ENCODE assay signal across 22 mouse cellular contexts in the genomic region with DNA sequence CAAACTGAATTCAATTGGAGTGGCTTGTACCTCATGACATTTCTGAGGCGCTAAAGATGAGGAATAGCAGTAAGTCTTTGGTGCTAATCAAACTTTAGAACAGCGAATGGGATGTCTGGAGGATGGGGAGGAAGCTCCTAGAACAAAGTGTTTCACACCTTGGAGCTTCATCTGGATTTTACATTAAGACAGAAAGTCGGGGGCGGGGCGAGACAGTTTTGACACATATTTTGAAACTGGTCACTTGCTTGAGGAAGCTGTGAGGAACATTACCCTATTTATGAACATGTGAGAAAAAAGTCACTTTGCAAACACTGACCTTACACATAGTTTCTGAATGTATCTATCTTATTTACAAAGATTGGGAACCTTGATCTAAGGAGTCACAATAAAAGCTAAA. TPM values are rescaled to one million over a fixed set of nuclear protein-coding genes. Genes with fewer than 3 reads are reported as not detected.
A peak's percentile ranks its signal among the peaks of the same experiment; 100 is the strongest.
DNase-seq lines count a peak whose midpoint lies in the region; ATAC-seq and TF ChIP-seq lines count a peak whose summit lies in the region.
"Had no signal": no experiment of that assay in that cellular context is flagged by ENCODE, and none has a peak within 500 bp of the region (broad histone marks: within the 10 kb centered on the region; RNA-seq: fewer than 3 reads in every experiment).

No protein-coding gene starts in this region.

- H3K9me3 ChIP-seq in liver, postnatal 0 days (ENCODE audit: low read length), result no peaks in the 10 kb centered on the region
- H3K9me3 ChIP-seq: forebrain, embryonic 12.5 days; forebrain, embryonic 15.5 days; heart, embryonic 10.5 days; heart, embryonic 13.5 days; hindbrain, embryonic 12.5 days; hindbrain, embryonic 15.5 days had no signal

- H3K4me1 ChIP-seq in liver, postnatal 0 days (ENCODE audit: insufficient read depth), result 0 out of 2 replicates have a peak, but pooled peaks cover 8% of the 10 kb centered on the region
- peaks cover 33% of the 10 kb centered on the region for H3K4me1 ChIP-seq in bone marrow macrophage, adult 2 months (ENCODE audit: control insufficient read depth, insufficient read depth, low read length)
- H3K4me1 ChIP-seq: forebrain, embryonic 12.5 days; forebrain, embryonic 15.5 days; heart, embryonic 10.5 days; hindbrain, embryonic 12.5 days; hindbrain, embryonic 15.5 days had no signal

- no peak for ATAC-seq in liver, postnatal 0 days
- ATAC-seq: CD4-positive, CD25-positive, alpha-beta regulatory T cell, adult 4 months; forebrain, embryonic 15.5 days had no signal

- WGBS in liver, postnatal 0 days (ENCODE audit: insufficient replicate concordance), result 84% methylated on average over 5 of the region's 5 CpGs
- 72% methylated on average over 5 of the region's 5 CpGs for WGBS in macrophage (ENCODE audit: missing documents)

- no peak overlapping the region for H3K4me3 ChIP-seq in liver, postnatal 0 days (ENCODE audit: low read depth, low read length)
- no peak overlapping the region for H3K4me3 ChIP-seq in bone marrow macrophage, adult 2 months (ENCODE audit: insufficient read depth, low read length)
- H3K4me3 ChIP-seq in macrophage (ENCODE audit: inconsistent target), result no peak overlapping the region
- H3K4me3 ChIP-seq: forebrain, embryonic 12.5 days; forebrain, embryonic 15.5 days; gastrocnemius, adult 2 months; heart, adult 2 months; heart, embryonic 10.5 days; heart, embryonic 13.5 days; hindbrain, embryonic 12.5 days; hindbrain, embryonic 15.5 days had no signal

- TF ChIP-seq EP300 in liver, postnatal 0 days (IDR thresholded peaks at IDR 0.05; ENCODE audit: low read depth), result no peak

- no peak overlapping the region for H3K9ac ChIP-seq in liver, postnatal 0 days (replicated peaks)
- H3K9ac ChIP-seq: forebrain, embryonic 12.5 days; forebrain, embryonic 15.5 days; heart, embryonic 13.5 days; hindbrain, embryonic 12.5 days; hindbrain, embryonic 15.5 days had no signal

- no peak for DNase-seq in liver, postnatal 0 days
- DNase-seq in liver, result no peak
- peak; percentile 31 for DNase-seq in lung, postnatal 14 days
- DNase-seq in gastrocnemius, postnatal 10 days, result no peak
- DNase-seq in frontal cortex, postnatal 10 days (ENCODE audit: low spot score in 2 of 2), result no peak
- DNase-seq in left cerebral cortex, postnatal 36 days (ENCODE audit: low spot score in 2 of 2), result no peak
- DNase-seq: adrenal gland, adult 2 months; cerebellum, adult 18-20 months; cerebellum, adult 9-10 months; cerebellum, postnatal 14 days; gastrocnemius, adult 2 months; gastrocnemius, postnatal 25 days; heart, adult 2 months had no signal

- no peak for TF ChIP-seq POLR2A in bone marrow macrophage, adult 2 months (IDR thresholded peaks at IDR 0.05; ENCODE audit: borderline replicate concordance, low read depth, low read length)

- TF ChIP-seq CTCF in liver, postnatal 0 days (IDR thresholded peaks at IDR 0.05; ENCODE audit: low read depth), result no peak
- no peak for TF ChIP-seq CTCF in bone marrow macrophage, adult 2 months (IDR thresholded peaks at IDR 0.05; ENCODE audit: low read depth, low read length)

- no peaks in the 10 kb centered on the region for H3K36me3 ChIP-seq in liver, postnatal 0 days (replicated peaks; ENCODE audit: insufficient read depth, low read length)
- H3K36me3 ChIP-seq in macrophage (ENCODE audit: inconsistent target), result no peaks in the 10 kb centered on the region
- H3K36me3 ChIP-seq: forebrain, embryonic 12.5 days; forebrain, embryonic 15.5 days; heart, embryonic 10.5 days; heart, embryonic 13.5 days; hindbrain, embryonic 12.5 days; hindbrain, embryonic 15.5 days had no signal

- H3K27me3 ChIP-seq in liver, postnatal 0 days (ENCODE audit: insufficient read depth, low read length), result no peaks in the 10 kb centered on the region
- H3K27me3 ChIP-seq: forebrain, embryonic 12.5 days; forebrain, embryonic 15.5 days; heart, embryonic 13.5 days; hindbrain, embryonic 12.5 days; hindbrain, embryonic 15.5 days had no signal

- peak overlapping the region; percentile 55; the same call in 1 of the 2 replicates for H3K27ac ChIP-seq in liver, postnatal 0 days (ENCODE audit: low read depth)
- H3K27ac ChIP-seq in bone marrow macrophage, adult 2 months (ENCODE audit: insufficient read depth, low read depth, low read length), result peak overlapping the region; percentile 41
- peak overlapping the region; percentile 38 for H3K27ac ChIP-seq in macrophage
- H3K27ac ChIP-seq: forebrain, embryonic 12.5 days; forebrain, embryonic 15.5 days; gastrocnemius, adult 2 months; heart, adult 2 months; heart, embryonic 10.5 days; heart, embryonic 13.5 days; hindbrain, embryonic 12.5 days; hindbrain, embryonic 15.5 days had no signal

- peaks cover 4% of the 10 kb centered on the region; the same call in 1 of the 2 replicates for H3K79me2 ChIP-seq in macrophage (ENCODE audit: inconsistent target)

- intact Hi-C loops in left cerebral cortex, postnatal 36 days (cut with DNase I), result no loop called here

- peak overlapping the region; percentile 4; the same call in 1 of the 2 replicates for H3K4me2 ChIP-seq in liver, postnatal 0 days (ENCODE audit: low read depth, low read length)
- H3K4me2 ChIP-seq: forebrain, embryonic 12.5 days; forebrain, embryonic 15.5 days; heart, embryonic 13.5 days; hindbrain, embryonic 12.5 days; hindbrain, embryonic 15.5 days had no signal

RNA-seq across cellular contexts. Expression of a gene that starts 49.4 kb away (rescaled TPM):
- polyA plus RNA-seq in liver, postnatal 0 days (2015; fragmentation: Nextera tagmentation; extraction: Ambion mirVana), result 0.51 and 0.69 TPM in 2 replicates
- 8.3 and 9.0 TPM in 2 replicates for polyA plus RNA-seq in bone marrow macrophage, adult 2 months (2012; ENCODE audit: insufficient read depth, insufficient read length, missing spikeins)
- 10 to 100 TPM in 17 of 26 experiments, 1 to 10 TPM in 9; 2.9 to 39.5 (median 21.6) TPM for total RNA-seq in macrophage (2018; cell fraction: chromatin; rRNA removed)
- 10 to 100 TPM in 2 of 26 experiments, 1 to 10 TPM in 22, under 1 TPM in 2; 0.80 to 11.8 (median 5.9) TPM for total RNA-seq in macrophage (2018; cell fraction: cytosol; rRNA removed)
- total RNA-seq in macrophage (2018; cell fraction: nucleus; rRNA removed), result 10 to 100 TPM in 16 of 26 experiments, 1 to 10 TPM in 10; 3.1 to 39.7 (median 18.1) TPM
- 3.3 to 9.9 TPM (median 4.6 TPM) in 3 replicates for polyA plus RNA-seq in macrophage (2018)
- total RNA-seq in gastrocnemius, postnatal 10 days (2021), result under 1 TPM; 0.23 to 0.61 TPM
- total RNA-seq in left cerebral cortex, postnatal 36 days (2021), result 1 to 10 TPM; 1.2 to 1.8 TPM
